Mouse (Mus musculus) heart, postnatal 4 days (tissue): Measurements from ENCODE around the gene Gdf15. TPM values are rescaled to one million over a fixed set of nuclear protein-coding genes. Genes with fewer than 3 reads are reported as not detected.
A peak's percentile ranks its signal among the peaks of the same experiment; 100 is the strongest.
"Not testable (repeated sequence)": the region's sequence is repeated elsewhere in the genome, so short reads cannot be mapped to it uniquely, and the experiment has no call there.

Experiments used
- DNase-seq: peaks from one replicate; pipeline ENCODE4 v3.0.0; 2021
- total RNA-seq, 2 experiments: library from RNA; stranded (reverse); gene quantifications; 2 replicates each; pipeline ENCODE4 v1.2.3; 2021

Gdf15 gene
- total RNA-seq, 2 experiments from 2014 or later: 2.7 to 3.5 TPM

DNA sequence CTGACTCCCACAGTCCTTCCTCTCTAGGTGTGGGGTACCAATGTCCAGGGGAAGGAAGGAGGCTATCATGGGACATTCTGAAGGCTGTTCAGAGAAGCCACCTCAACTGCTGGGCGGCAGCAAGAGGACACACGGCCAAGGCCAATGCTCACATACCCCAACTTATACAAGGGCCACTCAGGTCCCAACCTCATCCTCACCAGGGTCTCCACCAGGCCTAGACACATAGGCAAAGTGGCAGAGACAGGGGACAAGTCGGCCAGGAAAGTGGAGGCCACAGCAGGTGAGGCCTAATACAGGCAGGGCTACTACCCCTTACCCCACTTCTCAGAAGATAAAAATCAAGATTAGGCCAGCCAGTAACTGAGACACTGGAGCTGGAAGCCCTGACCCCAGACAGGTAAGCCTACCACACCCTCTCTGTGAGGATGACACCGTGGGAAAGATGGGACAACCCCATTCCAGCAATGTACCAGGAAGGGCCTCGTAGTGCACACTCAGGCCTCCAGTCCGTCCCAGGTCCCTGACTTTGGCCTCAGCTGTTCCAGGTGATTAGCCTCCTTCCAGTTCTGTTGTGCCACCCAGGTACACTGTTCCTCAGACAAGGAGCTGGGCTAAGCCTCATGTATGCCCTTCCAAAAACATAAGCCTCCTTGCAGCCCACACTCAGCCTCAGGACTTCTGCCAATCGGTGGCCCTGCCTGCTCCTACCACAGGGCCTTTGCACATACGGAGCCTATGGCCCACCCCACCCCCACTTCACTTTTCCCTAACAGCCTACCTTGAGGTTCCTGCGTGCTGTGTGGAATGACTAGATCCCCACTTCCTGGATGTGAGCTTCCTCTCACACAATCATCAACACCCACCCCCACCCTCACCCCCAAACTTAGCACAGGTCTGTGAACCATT, 26.1 kb downstream of the Gdf15 start:
- DNase-seq: no peak

DNA sequence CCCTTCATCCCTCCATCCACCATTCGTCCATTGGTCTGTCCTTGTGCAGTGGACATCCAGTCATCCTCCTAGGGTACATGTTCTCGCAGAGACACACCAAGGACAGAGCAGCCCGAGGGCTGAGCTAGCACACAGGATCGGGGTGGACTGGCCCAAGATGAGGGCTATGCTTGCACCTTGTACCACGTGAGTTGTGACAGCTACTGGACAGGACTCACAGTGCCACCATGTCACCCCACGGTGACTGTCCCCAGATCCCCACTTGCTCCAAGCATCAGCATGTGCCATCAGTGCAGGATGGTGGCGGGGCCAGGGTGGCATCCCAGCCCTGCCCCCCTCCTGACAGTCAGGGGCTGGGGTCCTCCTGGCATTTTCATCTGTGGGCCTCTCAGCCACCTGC, 27.7 kb downstream of the Gdf15 start:
- no peak for DNase-seq

DNA sequence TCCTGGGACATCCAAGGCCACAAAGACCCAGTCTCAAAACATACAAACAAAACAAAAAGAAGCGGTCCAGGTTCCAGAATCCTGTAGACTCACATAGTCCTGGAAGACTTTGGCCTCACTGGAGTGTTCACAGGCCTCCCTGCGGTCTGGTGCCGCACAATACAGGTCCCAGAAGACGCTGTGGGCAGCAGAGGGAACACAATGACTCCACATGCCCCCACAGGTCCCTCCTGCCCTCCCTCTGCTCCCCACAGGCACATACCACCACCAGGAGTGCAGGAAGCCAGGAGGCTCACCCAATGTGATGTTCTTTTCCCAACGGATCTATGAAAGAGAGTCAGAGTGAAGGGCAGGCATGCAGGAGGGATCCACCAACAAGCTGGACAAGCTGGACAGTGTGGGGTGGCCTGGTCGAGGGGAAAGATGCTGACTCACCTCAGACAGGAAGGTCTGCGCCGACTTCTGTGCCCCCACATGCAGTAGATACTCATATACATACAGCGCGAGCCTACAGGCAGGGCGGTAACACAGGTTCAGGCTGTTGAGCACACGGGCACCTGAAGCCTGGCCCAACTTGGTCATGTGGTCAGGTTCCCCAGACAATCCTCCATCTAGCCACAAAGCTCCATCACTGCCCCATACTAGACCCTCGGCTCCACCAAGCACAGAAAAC, 30.0 kb downstream of the Gdf15 start:
- DNase-seq: no peak

DNA sequence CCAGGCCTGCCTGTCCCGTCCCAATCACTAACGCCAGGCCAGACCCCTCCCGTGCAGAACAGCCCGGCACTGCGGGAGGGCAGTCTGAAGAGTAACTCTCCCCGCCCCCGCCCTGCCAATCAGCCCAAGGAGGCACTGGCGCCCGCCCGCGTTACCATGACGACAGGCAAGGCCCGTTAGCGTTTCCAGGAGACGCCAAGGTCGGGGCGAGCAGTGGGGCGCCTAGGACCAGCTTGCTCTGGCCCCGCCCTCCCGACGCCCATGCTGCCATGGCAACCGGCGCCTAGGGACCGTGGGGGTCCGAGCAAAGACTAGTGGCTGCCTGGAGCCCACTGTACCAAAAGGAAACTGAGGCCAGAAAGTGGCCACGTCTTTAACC, 31.0 kb downstream of the Gdf15 start:
- peak; percentile 86 for DNase-seq

DNA sequence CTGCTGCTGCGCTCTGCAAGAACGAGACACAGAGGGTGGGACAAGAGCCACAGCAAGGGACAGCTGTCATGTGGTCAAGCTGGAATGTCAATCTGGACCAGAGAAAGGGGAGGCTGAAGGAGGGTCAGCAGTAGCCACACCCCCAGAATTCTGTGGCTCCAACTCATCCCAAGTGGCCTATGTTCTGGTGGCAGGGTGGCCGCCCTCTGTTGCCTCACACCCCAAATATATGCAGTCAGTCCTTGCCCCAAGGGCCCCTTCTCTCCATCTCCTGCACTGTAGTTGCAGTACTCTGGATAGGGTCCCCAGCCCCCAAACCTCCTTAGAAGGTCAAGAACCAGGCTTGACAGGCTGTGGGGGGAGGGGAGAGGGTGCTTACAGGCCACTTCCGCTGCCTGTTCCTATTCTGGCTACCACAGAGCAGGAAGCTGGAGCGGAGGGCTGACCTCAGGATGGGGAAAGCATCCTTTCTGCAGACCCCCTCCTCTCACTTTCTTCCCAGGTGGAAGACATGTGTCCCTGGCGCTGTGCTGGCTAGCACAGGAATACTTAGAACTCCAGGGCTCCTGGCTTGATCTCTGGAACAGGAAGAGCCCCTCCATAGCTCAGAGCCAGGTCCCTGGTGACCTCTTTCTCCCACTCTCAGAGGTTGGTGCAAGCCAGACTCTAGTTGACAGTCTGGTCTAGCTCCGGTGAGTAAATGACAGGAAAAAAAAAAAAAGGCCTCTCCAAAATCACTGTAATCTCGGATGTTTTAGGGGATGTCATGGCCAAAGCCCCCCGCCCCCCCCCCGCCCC, 31.6 kb downstream of the Gdf15 start:
- DNase-seq: peak; percentile 56

DNA sequence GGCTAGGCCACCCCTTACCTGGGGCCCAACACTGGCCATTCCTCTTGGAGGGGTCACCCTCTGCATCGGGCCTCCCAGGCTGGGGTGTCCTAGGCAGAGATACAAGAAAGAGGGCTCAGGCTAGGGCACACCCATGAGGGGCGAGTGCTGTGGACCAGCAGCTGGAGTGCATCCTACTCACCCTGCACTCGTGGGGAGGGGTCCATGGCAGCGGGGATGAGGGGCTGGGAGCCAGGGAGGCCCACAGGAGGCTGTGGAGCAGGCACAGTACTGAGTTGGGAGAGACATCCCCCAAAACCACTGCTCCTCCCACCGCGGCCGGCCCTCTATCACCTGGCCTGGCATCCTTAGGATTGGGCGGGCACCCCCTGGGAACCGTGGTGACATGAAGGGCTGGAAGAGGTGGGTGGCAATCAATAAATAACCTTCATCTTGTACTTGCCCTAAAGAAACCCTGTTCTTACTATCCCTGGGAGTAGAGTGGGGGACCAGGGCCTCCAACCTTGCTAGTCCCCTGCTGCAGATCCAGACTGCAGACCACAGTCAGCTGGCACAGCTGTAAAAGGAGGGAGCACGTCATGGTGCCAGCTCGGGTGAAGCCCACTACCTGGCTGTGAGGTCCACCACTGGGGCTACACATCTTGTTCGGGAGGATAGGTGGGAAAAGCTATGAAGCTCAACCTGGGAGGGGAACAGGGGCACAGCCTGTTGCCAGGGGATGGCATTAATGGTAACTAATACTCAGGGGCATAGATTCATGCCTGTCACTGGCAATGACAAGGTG, 32.6 kb downstream of the Gdf15 start:
- DNase-seq: no peak

GRCm38 (mm10) chr8:70598722-70599121, 33.5 kb downstream of the Gdf15 start:
- peak; percentile 25 for DNase-seq

DNA sequence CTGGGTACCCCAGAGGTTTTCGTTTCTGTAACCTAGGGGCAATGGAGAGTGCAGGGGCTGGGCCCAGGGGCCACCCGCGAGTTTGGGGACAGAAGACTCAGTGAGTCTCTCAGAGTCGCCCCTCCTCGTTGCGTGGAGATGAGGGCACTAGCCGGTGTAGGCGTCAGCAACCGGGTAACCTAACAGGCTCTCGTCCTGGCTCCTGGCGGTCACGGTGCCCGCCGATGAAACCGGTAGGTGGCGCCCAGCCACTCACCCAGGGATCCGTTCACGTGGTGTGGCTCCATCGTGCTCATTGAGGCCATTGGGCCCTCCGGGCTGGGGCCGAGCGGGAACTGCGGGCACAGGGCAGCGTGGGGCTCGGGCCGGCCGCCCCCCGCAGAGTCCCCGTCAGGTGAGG, 34.0 kb downstream of the Gdf15 start:
- peak; percentile 87 for DNase-seq

DNA sequence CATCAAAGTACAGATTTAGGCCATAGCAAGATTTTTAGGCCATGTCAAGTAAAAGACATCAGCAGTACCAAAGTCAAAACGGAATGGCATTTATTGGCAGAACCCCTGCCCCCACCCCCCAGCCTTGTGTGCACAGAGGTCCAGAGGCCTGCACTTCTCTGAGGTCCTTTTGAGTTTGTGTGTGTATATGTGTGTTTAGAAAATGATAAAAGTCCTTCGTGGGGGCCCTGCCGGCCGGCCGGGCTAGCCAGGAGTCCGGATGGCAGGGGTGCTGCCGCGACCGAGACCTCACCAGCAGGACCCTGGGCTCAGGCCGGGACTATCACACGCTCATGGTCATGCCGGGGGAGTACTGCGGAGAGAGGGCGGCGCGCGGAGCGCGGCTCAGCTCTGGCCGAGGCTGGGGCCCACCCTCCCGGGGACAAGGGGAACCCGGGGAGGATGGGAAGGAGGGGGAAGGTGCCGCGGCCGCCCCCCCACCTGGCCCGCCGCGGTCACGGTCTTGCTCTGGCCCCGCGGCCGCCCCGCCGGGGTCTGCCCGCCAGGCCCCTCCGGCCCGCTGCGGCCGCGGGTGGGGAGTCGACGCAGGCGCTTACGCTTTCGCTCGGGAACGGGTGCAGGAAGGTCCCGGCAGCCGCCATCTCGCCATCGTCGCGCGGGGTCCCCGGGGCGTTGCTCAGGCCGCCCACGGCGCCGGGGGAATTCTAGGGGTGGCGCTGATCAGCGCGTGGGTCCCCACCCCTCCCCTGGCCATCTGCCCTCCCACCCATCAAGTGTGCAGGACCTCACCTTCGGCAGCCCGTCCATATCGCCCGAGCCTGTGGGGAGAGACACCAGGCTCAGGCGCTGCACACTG, 34.6 kb downstream of the Gdf15 start:
- peak; percentile 40 for DNase-seq

GRCm38 (mm10) chr8:70596775-70597416, 35.4 kb downstream of the Gdf15 start:
- no peak for DNase-seq

- no peak for DNase-seq
Measured at GRCm38 (mm10) chr8:70596216-70596615, 36.0 kb downstream of the Gdf15 start.

- no peak for DNase-seq
Measured at GRCm38 (mm10) chr8:70595811-70596210, 36.4 kb downstream of the Gdf15 start.

DNA sequence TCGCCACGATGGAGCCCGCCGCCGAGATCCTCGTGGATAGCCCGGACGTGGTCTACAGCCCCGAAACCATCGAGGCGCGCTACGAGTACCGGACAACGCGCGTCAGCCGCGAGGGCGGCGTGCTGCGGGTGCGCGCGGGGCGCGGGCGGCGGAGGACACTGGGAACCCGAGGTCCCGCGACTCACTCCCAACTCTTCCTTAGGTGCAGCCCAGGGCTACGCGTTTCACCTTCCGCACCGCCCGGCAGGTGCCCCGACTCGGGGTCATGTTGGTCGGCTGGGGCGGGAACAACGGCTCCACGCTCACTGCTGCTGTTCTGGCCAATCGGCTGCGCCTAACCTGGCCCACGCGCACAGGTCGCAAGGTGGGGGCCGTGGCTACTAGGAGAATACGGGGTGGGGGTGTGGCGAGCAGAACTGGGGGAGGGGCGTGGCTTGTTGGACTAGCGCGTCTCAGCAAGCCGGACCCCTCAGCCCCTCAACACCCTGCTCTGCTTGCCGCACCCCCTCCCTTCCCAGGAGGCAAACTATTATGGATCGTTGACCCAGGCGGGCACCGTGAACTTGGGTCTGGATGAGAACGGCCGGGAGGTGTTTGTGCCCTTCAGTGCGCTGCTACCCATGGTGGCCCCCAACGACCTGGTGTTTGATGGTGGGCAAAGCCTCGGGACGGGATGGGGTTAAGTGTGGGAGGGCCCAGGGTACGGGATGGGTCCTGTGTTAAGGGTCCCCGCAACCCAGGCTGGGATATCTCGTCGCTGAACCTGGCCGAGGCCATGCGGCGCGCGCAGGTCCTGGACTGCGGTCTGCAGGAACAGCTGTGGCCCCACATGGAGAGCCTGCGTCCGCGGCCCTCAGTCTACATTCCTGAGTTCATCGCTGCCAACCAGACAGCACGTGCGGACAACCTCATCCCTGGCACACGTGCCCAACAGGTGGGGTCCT, 37.4 kb downstream of the Gdf15 start:
- DNase-seq: peak; percentile 43

DNA sequence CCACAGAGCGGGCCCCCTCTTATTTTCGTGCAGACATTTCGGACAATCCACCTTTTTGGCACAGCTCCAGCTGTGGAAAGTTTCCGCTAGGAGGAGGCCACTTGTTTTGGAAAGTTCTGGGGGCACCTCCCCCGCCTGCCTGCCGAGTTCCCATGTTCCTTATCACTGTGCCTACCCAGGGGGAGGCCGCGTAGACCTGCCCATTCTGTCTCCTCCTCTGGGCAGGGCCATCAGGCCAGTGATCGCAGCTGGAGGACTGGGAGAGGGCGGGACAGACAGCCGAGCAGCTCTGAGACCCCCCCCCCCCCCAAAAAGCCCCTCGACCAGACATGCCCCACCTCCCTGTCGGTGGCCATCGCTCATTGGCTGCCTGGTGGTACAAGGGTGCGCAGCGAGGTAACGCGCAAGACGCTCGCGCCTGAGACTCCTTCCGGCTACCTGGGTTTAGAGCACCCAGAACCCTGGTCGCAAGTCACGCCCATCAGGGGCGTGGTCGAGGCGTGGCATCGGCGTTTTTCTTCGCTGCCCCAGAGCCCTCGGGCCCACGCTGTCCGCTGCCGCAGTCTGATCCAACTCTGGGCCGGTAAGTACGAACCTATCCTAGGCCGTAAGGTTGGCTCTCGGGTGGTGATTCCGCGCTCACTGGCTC, 38.2 kb downstream of the Gdf15 start, which contains the start of gene Isyna1:
TSS of gene Isyna1 (plus strand) at position 413 of the 649 bp plus-strand sequence.
- peak; percentile 86 for DNase-seq

DNA sequence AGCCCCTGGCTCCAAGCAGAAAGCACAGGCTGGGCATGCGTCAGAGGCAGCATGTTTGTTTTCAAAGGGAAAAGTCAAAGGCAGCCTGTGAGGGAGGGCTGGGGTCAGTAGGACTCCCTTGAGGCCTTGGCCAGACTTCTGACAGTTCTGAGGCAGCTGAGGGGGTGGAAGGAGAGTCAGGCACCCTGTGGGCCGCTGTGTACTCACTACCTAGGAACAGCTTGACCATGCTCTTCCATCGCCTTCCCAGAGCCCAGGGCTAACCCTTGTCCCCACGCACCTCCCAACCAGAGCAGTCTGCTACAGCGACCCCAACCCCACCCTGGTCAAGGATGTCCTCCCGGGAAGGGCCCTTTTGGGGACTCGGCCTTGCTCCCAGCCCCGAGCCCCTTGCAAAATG, 39.1 kb downstream of the Gdf15 start:
- peak; percentile 34 for DNase-seq

- no peak for DNase-seq
Measured at GRCm38 (mm10) chr8:70591569-70591968, 40.7 kb downstream of the Gdf15 start.

- DNase-seq: not testable (repeated sequence)
Measured at GRCm38 (mm10) chr8:70587955-70588354, 44.3 kb downstream of the Gdf15 start.

DNA sequence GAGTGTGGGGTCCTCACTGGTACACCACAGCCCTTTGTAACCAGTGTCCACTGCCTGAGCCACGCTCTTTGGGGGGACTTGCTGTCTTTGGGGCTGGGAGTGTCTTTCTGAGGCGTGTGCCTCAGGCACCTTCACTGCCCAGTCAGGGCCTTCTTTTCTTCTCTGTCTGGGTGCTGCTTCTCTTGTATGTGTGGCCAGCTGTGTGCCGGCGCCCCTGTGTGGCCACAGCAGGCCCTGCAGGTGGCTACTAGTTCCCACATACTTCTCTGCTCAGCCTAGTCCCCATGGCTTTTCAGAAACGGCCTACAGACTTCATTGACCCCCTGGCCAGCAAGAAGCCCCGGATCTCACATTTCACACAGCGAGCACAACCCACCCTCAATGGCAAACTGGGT, 47.0 kb downstream of the Gdf15 start:
- DNase-seq: peak; percentile 76
